Mouse (Mus musculus): Measurements from ENCODE around the gene Rgs8.

Gene Rgs8

DNA sequence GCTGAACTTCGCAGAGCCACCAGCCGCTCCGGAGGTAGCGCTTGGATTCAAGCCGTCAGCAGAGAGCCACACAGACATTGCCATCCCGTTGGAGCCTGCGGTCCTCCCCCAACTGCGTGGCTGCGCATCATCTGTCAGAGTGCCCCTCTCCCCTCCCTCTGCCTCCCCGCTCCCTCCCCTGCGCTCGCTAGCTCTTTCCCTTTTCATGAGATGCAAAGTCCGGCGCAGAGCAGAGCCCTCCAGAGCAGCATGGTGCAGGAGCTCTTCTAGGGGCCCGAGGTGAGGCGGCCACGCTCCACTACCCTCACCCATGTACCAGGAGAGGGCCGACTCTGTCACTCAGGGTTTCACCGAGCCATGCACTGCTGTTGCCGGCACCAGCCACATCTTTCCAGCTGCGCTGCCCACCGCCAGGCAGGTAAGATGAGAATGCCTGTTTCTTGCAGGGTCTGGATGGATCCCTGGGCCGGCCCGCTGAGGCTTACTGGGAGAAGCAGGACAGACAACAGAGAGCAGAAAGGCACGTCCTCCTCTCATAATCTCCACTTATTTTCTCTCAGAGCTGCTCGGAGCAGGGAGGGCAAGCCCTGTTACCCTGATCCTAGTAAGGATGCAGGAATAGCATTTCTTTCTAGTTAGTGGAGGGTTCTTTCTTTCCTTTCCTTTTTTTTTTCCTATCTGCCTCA is at the start of gene Rgs8:
Gene Rgs8 (plus strand): TSS at position 88 of the 686 bp plus-strand sequence.
- peak; percentile 8 for DNase-seq (ENCODE audit: low spot score)

- DNase-seq (ENCODE audit: low spot score) = no peak
Observed at GRCm38 (mm10) chr1:153617340-153617830, 35.4 kb upstream of the Rgs8 start.

GRCm38 (mm10) chr1:153623036-153623435 is 29.8 kb upstream of the Rgs8 start:
- no peak for DNase-seq (ENCODE audit: low spot score)

- DNase-seq (ENCODE audit: low spot score) = no peak
Observed at GRCm38 (mm10) chr1:153632686-153633085, 20.1 kb upstream of the Rgs8 start.

DNA sequence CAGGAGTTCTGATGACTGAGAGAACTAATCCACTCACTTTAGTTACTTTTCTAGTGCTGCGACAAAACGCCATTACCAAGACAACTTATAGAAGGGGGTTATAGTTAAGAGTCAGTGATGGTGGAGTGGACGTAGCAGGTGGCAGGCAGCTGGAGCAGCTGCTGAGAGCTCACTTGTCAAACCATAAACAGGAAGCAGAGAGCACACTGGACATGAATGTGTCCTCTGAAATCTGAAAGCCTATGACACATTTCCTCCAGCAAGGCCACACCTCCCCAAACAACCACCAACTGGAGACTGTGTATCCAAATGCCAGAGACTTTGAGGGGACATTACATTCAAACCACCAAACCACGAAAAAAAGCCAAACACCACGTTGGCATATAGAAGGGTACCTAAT is 17.8 kb upstream of the Rgs8 start:
- DNase-seq (ENCODE audit: low spot score) = no peak

DNA sequence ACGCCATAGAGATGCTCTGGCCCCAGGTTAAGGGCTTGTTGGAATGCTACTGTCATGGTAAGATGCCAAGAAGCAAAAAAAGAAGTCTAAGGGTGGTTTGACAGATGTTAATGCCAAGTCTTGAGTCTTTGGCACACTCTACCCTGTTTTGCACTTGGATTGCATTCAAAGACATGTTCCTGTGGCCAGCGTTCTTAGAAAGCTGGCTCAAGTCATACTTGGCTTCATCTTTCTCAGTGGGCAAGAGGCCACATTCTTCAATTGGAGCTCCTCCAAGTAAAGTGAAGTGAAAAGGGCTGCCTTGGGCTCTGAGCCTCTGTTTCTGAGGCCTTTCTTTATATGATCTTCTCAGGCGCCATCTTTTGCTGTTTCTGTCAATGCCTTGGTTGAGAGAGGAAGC is 17.3 kb upstream of the Rgs8 start:
- DNase-seq (ENCODE audit: low spot score) = peak; percentile 57

GRCm38 (mm10) chr1:153636821-153637220 is 16.0 kb upstream of the Rgs8 start:
- no peak for DNase-seq (ENCODE audit: low spot score)

DNA sequence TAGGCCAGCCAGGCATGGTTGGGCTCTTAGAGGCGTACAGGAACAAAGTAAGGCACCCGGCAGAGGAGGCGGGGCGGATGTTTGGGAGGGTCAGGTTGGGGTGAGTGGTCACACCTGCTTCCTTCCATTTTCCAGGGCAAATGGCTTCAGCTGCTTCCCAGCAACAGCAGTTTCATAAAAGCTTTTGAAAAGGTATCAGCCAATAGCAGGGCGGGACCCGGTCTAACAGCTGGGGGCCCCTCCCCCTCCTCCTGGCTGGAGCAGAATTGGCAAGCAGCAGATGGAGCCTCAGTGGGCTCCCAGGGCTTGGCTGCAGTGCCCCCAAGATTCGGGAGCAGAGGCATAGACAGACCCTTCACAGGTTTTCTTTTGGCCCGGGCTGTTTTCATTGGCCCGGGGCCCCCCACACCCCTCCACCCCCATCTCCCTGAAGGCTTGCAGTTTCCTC is 11.3 kb upstream of the Rgs8 start:
- DNase-seq (ENCODE audit: low spot score) = peak; percentile 37

DNA sequence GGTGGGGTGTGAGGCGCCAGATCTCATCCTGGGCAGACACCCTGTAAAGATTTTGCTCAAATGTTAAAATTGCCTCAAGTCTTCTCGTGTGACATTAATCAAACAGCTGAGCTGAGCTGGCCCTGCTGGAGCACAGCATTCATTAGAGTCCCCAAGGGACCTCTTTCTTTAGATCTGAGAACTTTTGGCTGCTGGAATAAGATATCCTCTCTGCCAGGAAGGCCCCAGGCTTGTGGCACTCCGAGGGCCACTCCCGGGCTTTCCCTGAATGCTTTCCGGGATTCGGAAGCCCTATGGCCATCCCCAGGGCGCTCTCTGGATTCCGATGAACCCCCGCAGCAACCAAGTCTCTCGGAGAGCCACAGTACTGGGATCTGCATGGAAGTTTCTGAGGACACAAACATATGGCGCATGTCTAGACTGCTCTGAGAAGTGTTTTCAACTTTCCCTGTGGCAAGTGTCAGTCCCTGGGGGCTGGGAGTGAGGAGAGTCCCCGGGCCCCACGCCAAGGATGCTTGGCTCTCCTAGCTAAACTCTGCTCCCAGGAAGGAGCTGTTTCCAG is 10.8 kb upstream of the Rgs8 start:
- peak; percentile 62 for DNase-seq (ENCODE audit: low spot score)

GRCm38 (mm10) chr1:153653674-153654073 is 849 bp downstream of the Rgs8 start:
- no peak for DNase-seq (ENCODE audit: low spot score)

- no peak for DNase-seq (ENCODE audit: low spot score)
Observed at GRCm38 (mm10) chr1:153659666-153660065, 6.8 kb downstream of the Rgs8 start.

GRCm38 (mm10) chr1:153660982-153661688 is 8.3 kb downstream of the Rgs8 start:
- no peak for DNase-seq (ENCODE audit: low spot score)

GRCm38 (mm10) chr1:153661689-153662002 is 8.8 kb downstream of the Rgs8 start:
- no peak for DNase-seq (ENCODE audit: low spot score)

DNA sequence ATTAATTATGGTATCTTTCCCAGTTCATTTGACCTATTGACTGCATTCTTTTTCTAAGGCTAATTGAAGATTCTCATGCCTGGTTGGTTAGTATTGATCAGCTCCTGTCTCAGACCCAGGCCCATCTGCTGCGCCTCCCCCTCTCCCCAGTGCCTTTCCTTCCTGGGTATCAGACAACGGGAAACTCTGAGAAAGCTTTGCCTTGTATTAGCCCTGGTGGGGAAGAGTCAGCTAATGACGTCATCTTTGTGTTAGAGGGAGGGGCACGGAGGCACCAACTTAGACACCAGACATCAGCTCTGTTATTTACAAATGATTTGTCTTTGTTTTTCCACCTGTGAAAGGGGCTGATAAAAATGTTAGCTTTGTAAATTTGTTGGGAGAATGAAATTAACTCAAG is 9.5 kb downstream of the Rgs8 start:
- DNase-seq (ENCODE audit: low spot score) = no peak

DNA sequence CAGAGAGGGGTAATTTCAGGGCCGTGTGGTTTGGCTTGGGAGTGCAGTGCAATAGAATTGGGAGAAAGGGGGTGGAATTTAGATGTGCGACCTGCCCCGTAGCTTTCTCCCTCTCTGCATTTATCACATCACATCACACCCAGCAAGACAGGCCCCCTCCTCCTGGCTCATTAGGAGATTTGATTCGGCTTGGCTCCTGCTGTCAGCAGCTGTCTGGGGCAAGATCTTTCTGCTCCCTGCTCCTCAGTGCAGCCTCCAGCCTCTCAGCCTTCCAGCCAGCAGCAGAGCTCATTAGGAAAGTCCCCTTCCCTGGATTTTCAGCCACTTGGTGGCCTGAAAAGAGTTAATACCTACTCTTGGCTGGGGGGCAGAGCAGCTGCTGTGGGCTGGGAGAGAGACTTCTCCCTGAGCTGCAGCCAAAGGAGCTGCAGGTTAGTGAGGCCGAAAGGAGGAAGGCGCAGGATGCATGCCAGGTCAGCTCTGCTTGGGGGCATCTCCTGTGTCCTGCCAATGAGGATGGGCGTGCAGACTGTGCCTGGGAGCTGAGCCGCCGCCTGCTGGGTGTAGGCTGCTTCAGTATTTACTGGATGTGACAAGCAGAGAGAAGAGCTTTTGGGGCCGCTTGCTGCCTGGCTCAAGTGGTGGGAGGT is 12.4 kb downstream of the Rgs8 start:
- DNase-seq (ENCODE audit: low spot score) = no peak

DNA sequence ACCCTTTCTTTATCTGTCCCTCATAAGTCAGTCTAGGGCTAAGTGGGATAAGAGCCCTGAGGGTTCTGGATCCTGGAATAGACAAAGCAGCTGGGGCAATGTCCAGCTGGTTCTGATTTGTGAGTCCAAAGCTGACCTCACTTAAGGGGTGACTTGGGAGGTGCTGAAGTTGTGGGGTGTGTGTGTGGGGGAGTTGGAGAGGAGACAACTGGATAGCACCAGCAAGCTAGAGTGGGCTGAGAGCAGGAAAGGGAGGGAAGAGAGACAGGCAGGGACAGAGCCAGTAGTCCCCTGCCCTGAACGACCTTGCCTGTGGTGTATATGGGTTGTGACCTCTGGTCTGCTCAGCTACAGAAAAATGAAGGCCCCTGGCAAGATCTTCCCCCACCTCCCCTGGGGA is 13.4 kb downstream of the Rgs8 start:
- no peak for DNase-seq (ENCODE audit: low spot score)

DNA sequence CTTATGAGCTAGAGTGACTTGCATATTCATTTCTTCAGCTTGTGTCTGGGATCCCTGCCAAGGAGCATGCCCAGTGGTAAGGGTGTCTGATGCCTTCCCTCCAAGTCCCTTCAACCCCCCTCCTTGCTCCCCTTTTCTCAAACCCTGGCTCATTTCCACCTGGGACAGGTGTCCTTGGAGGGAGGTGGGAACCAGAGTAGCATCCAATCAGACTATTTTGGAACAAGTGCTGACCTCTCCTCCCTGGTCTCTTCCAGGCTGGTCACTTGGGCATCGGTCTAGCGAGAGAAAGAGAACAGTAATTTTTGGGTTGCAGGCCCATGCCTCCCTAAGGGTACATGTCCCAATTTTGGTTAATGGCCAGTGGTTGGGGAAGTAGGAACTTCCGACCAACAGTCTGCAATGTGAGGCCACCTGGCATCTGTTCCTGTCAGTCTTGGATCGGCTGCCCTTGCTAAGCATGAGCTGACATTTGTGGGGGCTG is 14.5 kb downstream of the Rgs8 start:
- DNase-seq (ENCODE audit: low spot score) = no peak

DNA sequence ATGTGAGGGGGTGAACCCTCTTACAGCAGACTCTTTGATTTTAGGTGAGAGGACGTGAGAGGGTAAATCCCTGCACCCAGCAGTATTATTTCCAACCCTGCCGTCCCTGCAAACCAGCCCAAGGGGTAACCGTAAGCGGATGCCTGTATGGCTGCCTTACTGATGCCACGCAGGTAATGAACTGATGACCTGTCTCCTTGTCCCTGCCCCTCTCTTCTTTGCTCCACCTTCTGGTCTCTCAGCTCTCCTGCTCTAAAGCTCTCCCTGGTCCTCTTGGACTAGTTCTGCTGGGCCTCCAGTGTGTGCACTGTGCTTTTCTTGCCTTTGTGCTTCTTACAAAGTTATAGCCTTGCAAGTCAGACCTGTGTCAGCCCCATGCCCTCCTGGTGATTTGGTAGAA is 15.0 kb downstream of the Rgs8 start:
- no peak for DNase-seq (ENCODE audit: low spot score)

GRCm38 (mm10) chr1:153669086-153669485 is 16.3 kb downstream of the Rgs8 start:
- no peak for DNase-seq (ENCODE audit: low spot score)

DNA sequence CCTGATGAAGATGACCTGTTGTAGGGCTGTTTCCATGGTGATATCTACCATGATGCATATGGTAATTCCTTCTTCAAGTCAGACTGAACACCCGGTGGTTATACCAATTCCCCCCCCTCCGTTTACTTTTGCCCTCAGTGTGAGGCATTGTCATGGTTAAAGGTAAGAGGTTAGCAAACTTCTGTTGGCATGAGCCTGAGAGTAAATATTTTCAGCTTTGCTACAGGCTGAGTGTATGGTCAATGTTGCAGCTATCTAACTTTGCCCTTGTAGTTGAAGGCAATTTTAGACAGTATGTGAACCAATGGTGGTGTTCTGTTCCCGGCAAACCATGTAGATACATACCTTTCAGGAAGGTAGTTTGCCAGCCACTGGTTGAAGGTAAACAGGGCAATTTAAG is 16.9 kb downstream of the Rgs8 start:
- DNase-seq (ENCODE audit: low spot score) = no peak

- DNase-seq (ENCODE audit: low spot score) = no peak
Observed at GRCm38 (mm10) chr1:153671352-153671751, 18.5 kb downstream of the Rgs8 start.

DNA sequence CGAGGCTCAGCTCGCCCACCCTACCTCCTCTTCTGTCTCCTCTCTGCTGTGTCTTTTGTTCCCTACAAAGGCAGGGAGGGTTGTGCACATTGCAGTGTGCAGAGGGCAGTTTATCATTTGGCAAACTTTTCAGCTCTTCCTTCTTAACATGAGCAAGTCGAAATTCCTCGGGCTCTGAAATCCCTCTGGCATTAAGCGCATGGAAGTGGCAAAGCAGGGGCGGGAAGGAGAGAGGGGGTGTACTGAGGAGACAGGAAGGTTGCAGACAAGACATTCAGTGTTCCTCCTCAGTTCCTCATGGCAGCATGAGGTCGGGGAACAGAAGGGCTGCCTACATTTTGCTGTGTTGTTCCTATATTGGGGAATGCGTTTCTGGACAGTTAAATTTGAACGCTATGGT is 19.9 kb downstream of the Rgs8 start:
- DNase-seq (ENCODE audit: low spot score) = no peak

DNA sequence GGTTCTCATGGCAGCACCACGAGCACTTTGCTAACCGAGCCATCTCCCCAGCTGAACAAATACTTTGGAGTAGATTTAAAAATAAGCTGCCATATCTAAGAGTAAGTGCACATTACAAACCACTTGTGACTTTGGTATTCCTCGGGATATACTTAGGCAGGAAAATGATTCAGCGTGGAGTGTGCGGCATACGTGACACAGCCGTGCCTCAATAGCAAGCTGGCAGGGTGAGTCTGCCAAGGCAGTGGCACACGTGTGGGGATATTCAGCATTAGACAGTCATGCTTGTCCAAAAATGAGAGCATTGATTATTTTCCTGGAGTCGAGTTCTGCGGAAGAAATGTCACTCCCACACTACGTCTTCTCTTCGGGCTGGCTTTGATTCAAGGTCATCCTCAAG is 21.1 kb downstream of the Rgs8 start:
- DNase-seq (ENCODE audit: low spot score) = no peak
